8 mouse cellular contexts compared by ENCODE assay signal in the genomic region with DNA sequence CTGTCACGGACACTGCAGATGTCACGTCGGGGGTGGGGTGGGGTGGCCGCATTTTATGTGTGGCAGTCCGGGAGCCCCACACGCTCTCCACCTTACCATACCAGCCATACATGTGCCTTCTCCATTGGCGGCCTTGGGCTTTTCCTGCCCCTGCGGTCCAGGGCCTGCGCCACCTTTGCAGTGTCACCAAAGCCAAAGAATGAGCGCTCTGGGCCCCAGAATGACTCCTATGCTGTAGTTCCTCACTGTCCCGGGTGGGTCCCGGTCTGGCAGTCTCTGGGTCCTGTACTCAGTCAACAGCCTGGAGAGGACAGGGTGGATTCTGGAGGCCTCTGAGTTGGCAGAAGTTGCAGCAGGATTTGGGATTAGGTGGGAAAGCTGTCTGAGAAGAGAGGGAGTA. TPM values are rescaled to one million over a fixed set of nuclear protein-coding genes. Genes with fewer than 3 reads are reported as not detected.
DNase-seq lines count a peak whose midpoint lies in the region; ATAC-seq and TF ChIP-seq lines count a peak whose summit lies in the region.

Kcng1 (minus strand) TSS at position 155 of the 400 bp plus-strand sequence.

- no peaks in the 10 kb centered on the region for H3K9me3 ChIP-seq in E14TG2a.4 (ENCODE audit: low read length)
- H3K9me3 ChIP-seq in forebrain, postnatal 0 days (ENCODE audit: low read length): no peaks in the 10 kb centered on the region
- no peaks in the 10 kb centered on the region for H3K9me3 ChIP-seq in limb, embryonic 15.5 days

- H3K4me2 ChIP-seq in forebrain, postnatal 0 days (ENCODE audit: low read depth): peak within 1 kb of the TSS; percentile 75
- H3K4me2 ChIP-seq in limb, embryonic 15.5 days: peak within 1 kb of the TSS; percentile 99

- DNase-seq in heart, adult 2 months: no peak
- no peak for DNase-seq in heart, adult 18-20 months
- no peak for DNase-seq in forebrain, postnatal 0 days
- DNase-seq in c-Kit-positive CD71-positive TER-119-positive erythroid progenitor cells, embryonic 14.5 days (ENCODE audit: low spot score): no peak
- DNase-seq in cerebellum, adult 11-12 months: no peak
- no peak for DNase-seq in T-cell, adult 2 months (ENCODE audit: low spot score)

- no peak for ATAC-seq in forebrain, postnatal 0 days
- no peak for ATAC-seq in limb, embryonic 15.5 days (ENCODE audit: insufficient number of reproducible peaks, low FRiP score, low TSS enrichment, low read depth)

- WGBS in heart, adult 2 months: 25% methylated on average over 12 of the region's 12 CpGs
- WGBS in forebrain, postnatal 0 days: 17% methylated on average over 12 of the region's 12 CpGs
- WGBS in limb, embryonic 15.5 days: 21% methylated on average over 12 of the region's 12 CpGs

- intact Hi-C loops in heart, adult 2 months (cut with DNase I): no loop called here

- no peak for TF ChIP-seq EP300 in heart, adult 2 months (IDR thresholded peaks at IDR 0.05; ENCODE audit: insufficient read depth, low read depth, low read length)

- H3K9ac ChIP-seq in heart, adult 2 months (ENCODE audit: low read depth, low read length): no peak within 1 kb of the TSS
- H3K9ac ChIP-seq in forebrain, postnatal 0 days: peak within 1 kb of the TSS; percentile 62
- H3K9ac ChIP-seq in limb, embryonic 15.5 days: peak within 1 kb of the TSS; percentile 39

- H3K4me3 ChIP-seq in heart, adult 2 months: peak within 1 kb of the TSS; percentile 37
- peak within 1 kb of the TSS; percentile 91 for H3K4me3 ChIP-seq in E14TG2a.4 (replicated peaks; ENCODE audit: low read length)
- peak within 1 kb of the TSS; percentile 54 for H3K4me3 ChIP-seq in forebrain, postnatal 0 days (ENCODE audit: low read depth, low read length)
- peak within 1 kb of the TSS; percentile 58 for H3K4me3 ChIP-seq in limb, embryonic 15.5 days

- TF ChIP-seq POLR2A in heart, adult 2 months (IDR thresholded peaks at IDR 0.05; ENCODE audit: insufficient read depth, low read depth, low read length): no peak

- no peaks in the 10 kb centered on the region; the same call in 1 of the 2 replicates for H3K4me1 ChIP-seq in heart, adult 2 months (ENCODE audit: control insufficient read depth, insufficient read depth, low read length)
- peaks cover 28% of the 10 kb centered on the region for H3K4me1 ChIP-seq in E14TG2a.4 (replicated peaks; ENCODE audit: low read depth, low read length)
- no peaks in the 10 kb centered on the region for H3K4me1 ChIP-seq in forebrain, postnatal 0 days (ENCODE audit: insufficient read depth)
- H3K4me1 ChIP-seq in limb, embryonic 15.5 days: peaks cover 21% of the 10 kb centered on the region

- peaks cover 10% of the 10 kb centered on the region for H3K27me3 ChIP-seq in heart, adult 2 months (ENCODE audit: control insufficient read depth, insufficient read depth, low read length)
- H3K27me3 ChIP-seq in E14TG2a.4 (ENCODE audit: insufficient read depth, low read length): peaks cover 79% of the 10 kb centered on the region
- H3K27me3 ChIP-seq in forebrain, postnatal 0 days (ENCODE audit: insufficient read depth, low read length): peaks cover 18% of the 10 kb centered on the region
- peaks cover 64% of the 10 kb centered on the region for H3K27me3 ChIP-seq in limb, embryonic 15.5 days

- H3K36me3 ChIP-seq in heart, adult 2 months (ENCODE audit: control insufficient read depth, insufficient read depth, low read length): no peaks in the 10 kb centered on the region
- no peaks in the 10 kb centered on the region for H3K36me3 ChIP-seq in E14TG2a.4 (ENCODE audit: insufficient read depth, low read length)
- H3K36me3 ChIP-seq in forebrain, postnatal 0 days (ENCODE audit: insufficient read depth): no peaks in the 10 kb centered on the region
- H3K36me3 ChIP-seq in limb, embryonic 15.5 days: no peaks in the 10 kb centered on the region

- H3K79me2 ChIP-seq in heart, adult 2 months (replicated peaks; ENCODE audit: control insufficient read depth, insufficient read depth, low read length): no peaks in the 10 kb centered on the region

- no peak for TF ChIP-seq CTCF in heart, adult 2 months (IDR thresholded peaks at IDR 0.05)
- no peak for TF ChIP-seq CTCF in E14TG2a.4 (conservative IDR thresholded peaks at IDR 0.05; ENCODE audit: low read length)
- no peak for TF ChIP-seq CTCF in forebrain, postnatal 0 days (IDR thresholded peaks at IDR 0.05; ENCODE audit: low read depth)

- no peak within 1 kb of the TSS for H3K27ac ChIP-seq in heart, adult 2 months
- no peak within 1 kb of the TSS for H3K27ac ChIP-seq in forebrain, postnatal 0 days (ENCODE audit: low read depth, low read length)
- no peak within 1 kb of the TSS for H3K27ac ChIP-seq in limb, embryonic 15.5 days

RNA-seq across cellular contexts. Expression of gene Kcng1, which starts in this region (rescaled TPM):
- total RNA-seq in heart, adult 2 months (2021): not detected
- 0.04 TPM in 1 of 2 replicates, not detected in the other for polyA plus RNA-seq in heart, adult 2 months (2012; rRNA removed)
- not detected for total RNA-seq in heart, adult 18-20 months (2021)
- total RNA-seq in forebrain, postnatal 0 days (2014; rRNA removed): 2.0 and 2.6 TPM in 2 replicates
- polyA plus RNA-seq in forebrain, postnatal 0 days (2015; fragmentation: Nextera tagmentation; extraction: Ambion mirVana): 6.6 and 8.2 TPM in 2 replicates
- polyA plus RNA-seq in limb, embryonic 15.5 days (2015; fragmentation: Nextera tagmentation; extraction: Ambion mirVana): 0.86 and 1.4 TPM in 2 replicates

Comparison
In these comparisons a context has a peak if more than half of its experiments do, and no peak if none do; other contexts are left out.
1. H3K4me3 ChIP-seq: peak in every context shown above with its lines; median percentile 91 in E14TG2a.4; 58 in limb, embryonic 15.5 days; 54 in forebrain, postnatal 0 days; 37 in heart, adult 2 months.